ENCODE assay signal across 10 mouse cellular contexts in the genomic region with DNA sequence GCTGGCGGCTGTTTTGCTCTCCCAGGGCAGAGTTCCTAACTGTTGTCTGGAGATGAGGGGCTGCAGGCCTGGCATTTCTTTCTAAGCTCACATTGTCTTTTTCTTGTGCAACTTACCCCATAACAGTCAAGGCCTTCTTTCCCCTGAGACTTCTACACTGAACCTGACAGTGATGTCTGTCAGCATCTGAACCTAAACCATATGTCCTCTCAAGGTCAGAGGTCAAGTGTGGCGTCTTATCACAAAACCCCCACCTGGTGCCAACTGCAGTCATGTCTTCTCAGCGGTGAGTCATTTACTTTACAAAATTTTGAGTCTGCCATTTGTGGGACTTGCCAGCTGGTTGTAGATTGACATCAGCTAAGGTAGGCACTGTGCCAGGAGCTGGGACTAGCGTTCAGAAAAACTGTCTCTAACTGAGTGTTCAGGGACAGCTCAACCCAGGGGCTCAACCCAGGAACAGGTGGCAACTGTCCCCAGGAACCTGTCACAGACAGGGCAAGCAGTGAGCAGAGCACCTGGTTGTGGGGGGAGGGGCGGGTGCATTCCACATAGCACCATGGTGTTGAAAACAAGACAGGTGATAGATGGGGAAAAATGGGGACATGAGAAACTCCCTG.
A peak's percentile ranks its signal among the peaks of the same experiment; 100 is the strongest.
DNase-seq lines count a peak whose midpoint lies in the region; ATAC-seq and TF ChIP-seq lines count a peak whose summit lies in the region.
"Had no signal": no experiment of that assay in that cellular context is flagged by ENCODE, and none has a peak within 500 bp of the region (broad histone marks: within the 10 kb centered on the region; RNA-seq: fewer than 3 reads in every experiment).

No protein-coding gene starts in this region.

- no peaks in the 10 kb centered on the region for H3K9me3 ChIP-seq in hindbrain, postnatal 0 days (ENCODE audit: low read length)
- no peaks in the 10 kb centered on the region for H3K9me3 ChIP-seq in hindbrain, embryonic 13.5 days
- H3K9me3 ChIP-seq: liver, embryonic 13.5 days had no signal

- no peak overlapping the region for H3K27ac ChIP-seq in hindbrain, postnatal 0 days
- no peak overlapping the region for H3K27ac ChIP-seq in hindbrain, embryonic 13.5 days
- H3K27ac ChIP-seq: liver, embryonic 13.5 days had no signal

- peak; percentile 42 for ATAC-seq in hindbrain, postnatal 0 days
- no peak; the same call in 1 of the 2 replicates for ATAC-seq in hindbrain, embryonic 13.5 days (ENCODE audit: low FRiP score)

- no peak overlapping the region for H3K4me3 ChIP-seq in hindbrain, postnatal 0 days (ENCODE audit: low read length)
- no peak overlapping the region for H3K4me3 ChIP-seq in hindbrain, embryonic 13.5 days
- H3K4me3 ChIP-seq: liver, embryonic 13.5 days had no signal

- no peak for TF ChIP-seq CTCF in hindbrain, postnatal 0 days (IDR thresholded peaks at IDR 0.05; ENCODE audit: low read depth)

- WGBS in hindbrain, postnatal 0 days = 56% methylated on average over 5 of the region's 5 CpGs
- 75% methylated on average over 5 of the region's 5 CpGs for WGBS in hindbrain, embryonic 13.5 days

- no peak overlapping the region for H3K4me2 ChIP-seq in hindbrain, postnatal 0 days (ENCODE audit: low read depth, low read length)
- H3K4me2 ChIP-seq in hindbrain, embryonic 13.5 days = no peak overlapping the region
- H3K4me2 ChIP-seq: liver, embryonic 13.5 days had no signal

- 0 out of 2 replicates have a peak, but pooled peaks cover 11% of the 10 kb centered on the region for H3K4me1 ChIP-seq in hindbrain, postnatal 0 days (ENCODE audit: insufficient read depth, low read length)
- H3K4me1 ChIP-seq in hindbrain, embryonic 13.5 days (replicated peaks) = peaks cover 28% of the 10 kb centered on the region

- no peaks in the 10 kb centered on the region for H3K36me3 ChIP-seq in hindbrain, postnatal 0 days (ENCODE audit: insufficient read depth, low read length)
- H3K36me3 ChIP-seq in hindbrain, embryonic 13.5 days = no peaks in the 10 kb centered on the region
- H3K36me3 ChIP-seq: liver, embryonic 13.5 days had no signal

- H3K9ac ChIP-seq in hindbrain, postnatal 0 days (replicated peaks; ENCODE audit: low read length) = no peak overlapping the region
- H3K9ac ChIP-seq in hindbrain, embryonic 13.5 days = no peak overlapping the region
- H3K9ac ChIP-seq: liver, embryonic 13.5 days had no signal

- peak; percentile 59 for DNase-seq in hindbrain, postnatal 0 days (ENCODE audit: low spot score)
- peak; percentile 29 for DNase-seq in thymus, postnatal 4 days
- no peak for DNase-seq in thymus, postnatal 25 days
- peak; percentile 60 to 62 for DNase-seq in cerebellum, postnatal 36 days
- peak; percentile 34 for DNase-seq in telencephalon, adult 2 months (ENCODE audit: low read depth, low spot score)
- DNase-seq in gastrocnemius, postnatal 10 days = no peak
- DNase-seq in lung, postnatal 36 days = no peak
- DNase-seq: heart, postnatal 14 days; liver, embryonic 13.5 days had no signal

- no peaks in the 10 kb centered on the region for H3K27me3 ChIP-seq in hindbrain, postnatal 0 days (ENCODE audit: insufficient read depth, low read length)
- no peaks in the 10 kb centered on the region for H3K27me3 ChIP-seq in hindbrain, embryonic 13.5 days

Comparison
In these comparisons a context has a peak if more than half of its experiments do, and no peak if none do; other contexts are left out.
1. DNase-seq: peak in hindbrain, postnatal 0 days (single experiment), thymus, postnatal 4 days (single experiment), cerebellum, postnatal 36 days (2 of 2) and telencephalon, adult 2 months (single experiment); none in thymus, postnatal 25 days (single experiment), gastrocnemius, postnatal 10 days (single experiment) and lung, postnatal 36 days (single experiment).